Mouse (Mus musculus): ENCODE results near the gene Nfkb1. TPM values are rescaled to one million over a fixed set of nuclear protein-coding genes. Genes with fewer than 3 reads are reported as not detected.
A peak's percentile ranks its signal among the peaks of the same experiment; 100 is the strongest.

The Nfkb1 gene
- polyA plus RNA-seq, 1 experiment from 2014 or later: 23.5 TPM

GRCm38 (mm10) chr3:135650773-135651555 is 40.4 kb downstream of the Nfkb1 start:
- Histone ChIP-seq H3K4me2 (ENCODE audit: low read length) (no peak overlapping the region), H3K9me3 (ENCODE audit: control insufficient read depth, low read length) (no peaks in the 10 kb centered on the region), H3K27me3 (ENCODE audit: control insufficient read depth, insufficient read depth, low read length) (no peaks in the 10 kb centered on the region), H3K4me3 (ENCODE audit: control insufficient read depth in 1 of 2, insufficient read depth in 1 of 2, low read depth in 1 of 2, low read length in 2 of 2) (no peak overlapping the region), H3K27ac (replicated peaks in 1 of 2; ENCODE audit: control insufficient read depth in 1 of 2, insufficient read depth in 1 of 2, low read depth in 2 of 2, low read length in 2 of 2) (no peak overlapping the region), H3K36me3 (ENCODE audit: control insufficient read depth, insufficient read depth, low read length) (peaks cover 79% of the 10 kb centered on the region), H3K9ac (ENCODE audit: low read length) (no peak overlapping the region), H3K4me1 (ENCODE audit: control insufficient read depth in 2 of 2, insufficient read depth in 2 of 2, low read length in 2 of 2) (no peaks in the 10 kb centered on the region)
- no peak for ATAC-seq (ENCODE audit: insufficient number of reproducible peaks, insufficient read depth, low FRiP score, low read depth)
- 76% methylated on average over 15 of the region's 15 CpGs for WGBS

GRCm38 (mm10) chr3:135649809-135650208 is 41.5 kb downstream of the Nfkb1 start:
- no peaks in the 10 kb centered on the region for H3K27me3 ChIP-seq (ENCODE audit: control insufficient read depth, insufficient read depth, low read length)
- no peak overlapping the region for H3K4me3 ChIP-seq (ENCODE audit: control insufficient read depth in 1 of 2, insufficient read depth in 1 of 2, low read depth in 1 of 2, low read length in 2 of 2)
- H3K36me3 ChIP-seq (ENCODE audit: control insufficient read depth, insufficient read depth, low read length): peaks cover 76% of the 10 kb centered on the region
- H3K9ac ChIP-seq (ENCODE audit: low read length): no peak overlapping the region
- no peaks in the 10 kb centered on the region for H3K9me3 ChIP-seq (ENCODE audit: control insufficient read depth, low read length)
- no peak overlapping the region for H3K27ac ChIP-seq (replicated peaks in 1 of 2; ENCODE audit: control insufficient read depth in 1 of 2, insufficient read depth in 1 of 2, low read depth in 2 of 2, low read length in 2 of 2)
- H3K4me2 ChIP-seq (ENCODE audit: low read length): no peak overlapping the region
- no peaks in the 10 kb centered on the region for H3K4me1 ChIP-seq (ENCODE audit: control insufficient read depth in 2 of 2, insufficient read depth in 2 of 2, low read length in 2 of 2)
- no peak for ATAC-seq (ENCODE audit: insufficient number of reproducible peaks, insufficient read depth, low FRiP score, low read depth)
- WGBS: 85% methylated on average over 10 of the region's 10 CpGs

- no peaks in the 10 kb centered on the region for H3K27me3 ChIP-seq (ENCODE audit: control insufficient read depth, insufficient read depth, low read length)
- H3K9me3 ChIP-seq (ENCODE audit: control insufficient read depth, low read length): no peaks in the 10 kb centered on the region
- no peak overlapping the region for H3K4me3 ChIP-seq (ENCODE audit: control insufficient read depth in 1 of 2, insufficient read depth in 1 of 2, low read depth in 1 of 2, low read length in 2 of 2)
- no peak overlapping the region for H3K27ac ChIP-seq (replicated peaks in 1 of 2; ENCODE audit: control insufficient read depth in 1 of 2, insufficient read depth in 1 of 2, low read depth in 2 of 2, low read length in 2 of 2)
- H3K4me1 ChIP-seq (ENCODE audit: control insufficient read depth in 2 of 2, insufficient read depth in 2 of 2, low read length in 2 of 2): no peaks in the 10 kb centered on the region
- no peak overlapping the region for H3K4me2 ChIP-seq (ENCODE audit: low read length)
- ATAC-seq (ENCODE audit: insufficient number of reproducible peaks, insufficient read depth, low FRiP score, low read depth): no peak
- 92% methylated on average over 8 of the region's 8 CpGs for WGBS
- H3K36me3 ChIP-seq (ENCODE audit: control insufficient read depth, insufficient read depth, low read length): peaks cover 75% of the 10 kb centered on the region
- H3K9ac ChIP-seq (ENCODE audit: low read length): no peak overlapping the region
These were observed 42.8 kb downstream of the Nfkb1 start for GRCm38 (mm10) chr3:135648501-135648900.

- H3K27me3 ChIP-seq (ENCODE audit: control insufficient read depth, insufficient read depth, low read length): no peaks in the 10 kb centered on the region
- no peak overlapping the region for H3K4me3 ChIP-seq (ENCODE audit: control insufficient read depth in 1 of 2, insufficient read depth in 1 of 2, low read depth in 1 of 2, low read length in 2 of 2)
- no peak for ATAC-seq (ENCODE audit: insufficient number of reproducible peaks, insufficient read depth, low FRiP score, low read depth)
- peaks cover 61% of the 10 kb centered on the region for H3K36me3 ChIP-seq (ENCODE audit: control insufficient read depth, insufficient read depth, low read length)
- H3K9me3 ChIP-seq (ENCODE audit: control insufficient read depth, low read length): no peaks in the 10 kb centered on the region
- H3K9ac ChIP-seq (ENCODE audit: low read length): no peak overlapping the region
- no peak overlapping the region for H3K27ac ChIP-seq (replicated peaks in 1 of 2; ENCODE audit: control insufficient read depth in 1 of 2, insufficient read depth in 1 of 2, low read depth in 2 of 2, low read length in 2 of 2)
- 100% methylated on average over 1 of the region's 1 CpGs for WGBS
- H3K4me2 ChIP-seq (ENCODE audit: low read length): no peak overlapping the region
- peaks cover 6 to 8% of the 10 kb centered on the region in 2 experiments for H3K4me1 ChIP-seq (ENCODE audit: control insufficient read depth in 2 of 2, insufficient read depth in 2 of 2, low read length in 2 of 2)
These were observed 44.7 kb downstream of the Nfkb1 start for GRCm38 (mm10) chr3:135646622-135647021.

GRCm38 (mm10) chr3:135644971-135645370 is 46.4 kb downstream of the Nfkb1 start:
- H3K36me3 ChIP-seq (ENCODE audit: control insufficient read depth, insufficient read depth, low read length): peaks cover 58% of the 10 kb centered on the region

GRCm38 (mm10) chr3:135641623-135641915 is 49.8 kb downstream of the Nfkb1 start:
- ATAC-seq (ENCODE audit: insufficient number of reproducible peaks, insufficient read depth, low FRiP score, low read depth): peak; percentile 81
- Histone ChIP-seq H3K27ac (replicated peaks in 1 of 2; ENCODE audit: control insufficient read depth in 1 of 2, insufficient read depth in 1 of 2, low read depth in 2 of 2, low read length in 2 of 2) (peak overlapping the region; percentile 80 to 82), H3K36me3 (ENCODE audit: control insufficient read depth, insufficient read depth, low read length) (peaks cover 34% of the 10 kb centered on the region), H3K4me3 (ENCODE audit: control insufficient read depth in 1 of 2, insufficient read depth in 1 of 2, low read depth in 1 of 2, low read length in 2 of 2) (no peak overlapping the region), H3K4me1 (ENCODE audit: control insufficient read depth in 2 of 2, insufficient read depth in 2 of 2, low read length in 2 of 2) (peaks cover 23 to 37% of the 10 kb centered on the region in 2 experiments), H3K9me3 (ENCODE audit: control insufficient read depth, low read length) (no peaks in the 10 kb centered on the region), H3K9ac (ENCODE audit: low read length) (no peak overlapping the region), H3K4me2 (ENCODE audit: low read length) (peak overlapping the region; percentile 23; the same call in 1 of the 2 replicates), H3K27me3 (ENCODE audit: control insufficient read depth, insufficient read depth, low read length) (no peaks in the 10 kb centered on the region)
- WGBS: 3% methylated on average over 4 of the region's 4 CpGs

More at GRCm38 (mm10) chr3:135644971-135645370, 46.4 kb downstream of the Nfkb1 start:
- H3K4me2 ChIP-seq (ENCODE audit: low read length): no peak overlapping the region
- no peak overlapping the region for H3K4me3 ChIP-seq (ENCODE audit: control insufficient read depth in 1 of 2, insufficient read depth in 1 of 2, low read depth in 1 of 2, low read length in 2 of 2)
- no peak overlapping the region for H3K27ac ChIP-seq (replicated peaks in 1 of 2; ENCODE audit: control insufficient read depth in 1 of 2, insufficient read depth in 1 of 2, low read depth in 2 of 2, low read length in 2 of 2)
- peaks cover 16 to 23% of the 10 kb centered on the region in 2 experiments for H3K4me1 ChIP-seq (ENCODE audit: control insufficient read depth in 2 of 2, insufficient read depth in 2 of 2, low read length in 2 of 2)
- 90% methylated on average over 3 of the region's 3 CpGs for WGBS
- H3K27me3 ChIP-seq (ENCODE audit: control insufficient read depth, insufficient read depth, low read length): no peaks in the 10 kb centered on the region
- ATAC-seq (ENCODE audit: insufficient number of reproducible peaks, insufficient read depth, low FRiP score, low read depth): no peak
- no peak overlapping the region for H3K9ac ChIP-seq (ENCODE audit: low read length)
- H3K9me3 ChIP-seq (ENCODE audit: control insufficient read depth, low read length): no peaks in the 10 kb centered on the region

- 44% methylated on average over 16 of the region's 16 CpGs for WGBS
- Histone ChIP-seq H3K9me3 (ENCODE audit: control insufficient read depth, low read length) (no peaks in the 10 kb centered on the region), H3K4me1 (ENCODE audit: control insufficient read depth in 2 of 2, insufficient read depth in 2 of 2, low read length in 2 of 2) (peaks cover 26 to 41% of the 10 kb centered on the region in 2 experiments), H3K27me3 (ENCODE audit: control insufficient read depth, insufficient read depth, low read length) (no peaks in the 10 kb centered on the region), H3K4me3 (ENCODE audit: control insufficient read depth in 1 of 2, insufficient read depth in 1 of 2, low read depth in 1 of 2, low read length in 2 of 2) (no peak overlapping the region), H3K9ac (ENCODE audit: low read length) (no peak overlapping the region), H3K36me3 (ENCODE audit: control insufficient read depth, insufficient read depth, low read length) (peaks cover 30% of the 10 kb centered on the region), H3K4me2 (ENCODE audit: low read length) (peak overlapping the region; percentile 23), H3K27ac (replicated peaks in 1 of 2; ENCODE audit: control insufficient read depth in 1 of 2, insufficient read depth in 1 of 2, low read depth in 2 of 2, low read length in 2 of 2) (peak overlapping the region; percentile 80 to 82)
- ATAC-seq (ENCODE audit: insufficient number of reproducible peaks, insufficient read depth, low FRiP score, low read depth): peak; percentile 83
These were observed 50.3 kb downstream of the Nfkb1 start for GRCm38 (mm10) chr3:135640856-135641622.
